Mouse (Mus musculus) naive thymus-derived CD4-positive, alpha-beta T cell, adult 2 months (primary cell): ENCODE results near the gene Mical3.

Source experiments
- DNase-seq: peaks from one replicate; pipeline ENCODE4 v3.0.0-alpha.2; 2011; ENCODE audit warnings: low read depth

Gene Mical3

GRCm38 (mm10) chr6:121109998-121110603 is 20.7 kb downstream of the Mical3 start:
- DNase-seq, result peak; percentile 94

- peak; percentile 58 for DNase-seq
Observed at GRCm38 (mm10) chr6:121109181-121109981, 21.4 kb downstream of the Mical3 start.

GRCm38 (mm10) chr6:121108075-121108474 is 22.7 kb downstream of the Mical3 start:
- DNase-seq, result no peak

- DNase-seq, result no peak
Observed at GRCm38 (mm10) chr6:121106711-121107405, 23.9 kb downstream of the Mical3 start.

- DNase-seq, result no peak
Observed at GRCm38 (mm10) chr6:121105726-121106125, 25.1 kb downstream of the Mical3 start.

GRCm38 (mm10) chr6:121103406-121104171 is 27.2 kb downstream of the Mical3 start:
- no peak for DNase-seq

GRCm38 (mm10) chr6:121102941-121103340 is 27.9 kb downstream of the Mical3 start:
- no peak for DNase-seq

GRCm38 (mm10) chr6:121102084-121102483 is 28.7 kb downstream of the Mical3 start:
- no peak for DNase-seq

- DNase-seq, result no peak
Observed at GRCm38 (mm10) chr6:121101201-121101600, 29.6 kb downstream of the Mical3 start.

GRCm38 (mm10) chr6:121099831-121100230 is 31.0 kb downstream of the Mical3 start:
- no peak for DNase-seq

- no peak for DNase-seq
Observed at GRCm38 (mm10) chr6:121099228-121099608, 31.6 kb downstream of the Mical3 start.

GRCm38 (mm10) chr6:121098511-121099227 is 32.1 kb downstream of the Mical3 start:
- DNase-seq, result no peak

GRCm38 (mm10) chr6:121098109-121098508 is 32.7 kb downstream of the Mical3 start:
- DNase-seq, result no peak

GRCm38 (mm10) chr6:121096862-121097261 is 33.9 kb downstream of the Mical3 start:
- no peak for DNase-seq

- no peak for DNase-seq
Observed at GRCm38 (mm10) chr6:121096390-121096789, 34.4 kb downstream of the Mical3 start.

- no peak for DNase-seq
Observed at GRCm38 (mm10) chr6:121093662-121094408, 37.0 kb downstream of the Mical3 start.

- no peak for DNase-seq
Observed at GRCm38 (mm10) chr6:121090786-121091185, 40.0 kb downstream of the Mical3 start.

GRCm38 (mm10) chr6:121087586-121088245 is 43.1 kb downstream of the Mical3 start:
- DNase-seq, result no peak

GRCm38 (mm10) chr6:121087127-121087526 is 43.7 kb downstream of the Mical3 start:
- DNase-seq, result no peak

GRCm38 (mm10) chr6:121086226-121086625 is 44.6 kb downstream of the Mical3 start:
- no peak for DNase-seq
